Mouse (Mus musculus) subcutaneous adipose tissue, adult 2 months (tissue): ENCODE data around the gene Tsc1. TPM values are rescaled to one million over a fixed set of nuclear protein-coding genes. Genes with fewer than 3 reads are reported as not detected.

Experiments used
- polyA plus RNA-seq: library from polyadenylated mRNA; depleted of rRNA; stranded (reverse); fragments of >200 nt; gene quantifications from 2 replicates; pipeline ENCODE4 v1.2.3, GENCODE M21; 2012; ENCODE audit warnings: low replicate concordance; rRNA removed

The Tsc1 gene
- polyA plus RNA-seq, result 13.5 and 19.2 TPM in 2 replicates

GRCm38 (mm10) chr2:28640461-28641424 is at the start of gene Tsc1:
Gene Tsc1, plus strand, starts transcription at chr2:28641228.

GRCm38 (mm10) chr2:28621664-28622171 is 19.3 kb upstream of the Tsc1 start, which contains the start of gene Gfi1b:
Gene Gfi1b, minus strand, starts transcription at chr2:28621982.

DNA sequence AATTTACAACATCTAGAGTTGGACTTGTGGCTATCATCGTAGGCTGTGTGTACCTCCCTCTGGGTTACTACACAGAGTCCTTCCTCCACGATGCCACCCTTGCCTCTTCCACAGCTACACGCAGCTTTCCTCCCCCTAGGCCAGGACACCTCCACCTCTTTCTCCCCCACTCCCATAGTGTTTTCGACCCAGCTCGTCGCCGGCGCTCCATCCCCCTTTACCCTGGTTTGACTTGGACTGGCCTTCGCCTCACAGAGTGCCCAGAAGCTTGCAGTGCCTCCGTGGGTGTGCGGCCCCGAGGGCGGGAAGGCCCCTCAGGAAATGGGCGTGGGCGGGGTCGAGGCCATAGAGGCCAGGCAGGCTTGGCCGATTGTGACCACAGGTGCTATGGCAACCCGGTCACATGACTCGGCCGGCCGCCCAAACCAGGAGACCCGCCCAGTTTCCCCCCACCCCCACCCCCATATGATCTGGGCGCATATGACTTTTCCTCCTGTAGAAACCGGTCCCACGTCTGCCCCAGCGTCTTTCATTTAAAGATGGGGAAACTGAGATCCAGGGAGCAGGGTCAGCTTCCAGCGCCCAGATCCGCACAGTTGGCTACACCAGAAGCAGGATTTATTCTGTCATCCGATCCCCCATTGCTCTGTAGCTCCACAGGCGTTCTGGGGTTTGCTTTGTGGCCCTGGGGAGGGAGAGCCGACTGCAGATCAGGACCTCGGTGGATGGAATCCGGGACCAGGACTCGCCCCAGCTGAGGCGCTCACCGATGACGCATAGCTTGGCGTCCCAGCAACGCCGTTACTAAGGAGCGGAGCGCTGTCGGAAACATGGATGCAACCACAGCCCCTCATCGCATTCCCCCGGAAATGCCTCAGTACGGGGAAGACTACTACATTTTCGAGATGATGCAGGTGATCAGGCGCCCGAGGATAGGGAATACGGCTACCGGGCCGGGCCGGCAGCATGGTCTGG is 58.6 kb downstream of the Tsc1 start, which contains the start of the genes Spaca9 and Ak8:
Gene Spaca9 (minus strand): TSS at position 367 of the 975 bp plus-strand sequence.
Gene Ak8 (plus strand): TSS at position 804 of the 975 bp plus-strand sequence.

Other genes starting within 250 kb of the Tsc1 start
- gene Ppp1r26, start 194.4 kb upstream of the Tsc1 start, polyA plus RNA-seq, result 0.77 and 7.0 TPM in 2 replicates
- 0.27 and 0.39 TPM in 2 replicates for gene 1700007K13Rik, start 174.9 kb upstream of the Tsc1 start, polyA plus RNA-seq
- gene Mrps2, start 173.2 kb upstream of the Tsc1 start, polyA plus RNA-seq, result 47.9 and 57.4 TPM in 2 replicates
- 9.6 and 15.0 TPM in 2 replicates for gene Gbgt1, start 144.3 kb upstream of the Tsc1 start, polyA plus RNA-seq
- gene Gm10134, start 135.1 kb upstream of the Tsc1 start, polyA plus RNA-seq, result 0.76 and 1.2 TPM in 2 replicates
- 82.9 and 95.7 TPM in 2 replicates for gene Ralgds, start 128.1 kb upstream of the Tsc1 start, polyA plus RNA-seq
- 0.06 TPM in 2 replicates for gene Cel, start 77.8 kb upstream of the Tsc1 start, polyA plus RNA-seq
- 18.0 and 34.6 TPM in 2 replicates for gene Gtf3c5, start 57.5 kb upstream of the Tsc1 start, polyA plus RNA-seq
- gene Gfi1b, start 19.2 kb upstream of the Tsc1 start, polyA plus RNA-seq, result 0.86 and 0.93 TPM in 2 replicates
- 1.4 and 2.1 TPM in 2 replicates for gene Spaca9, start 58.5 kb downstream of the Tsc1 start, polyA plus RNA-seq
- gene Ak8, start 58.9 kb downstream of the Tsc1 start, polyA plus RNA-seq, result 0.53 and 0.72 TPM in 2 replicates
- 5.4 and 17.4 TPM in 2 replicates for gene Gtf3c4, start 199.1 kb downstream of the Tsc1 start, polyA plus RNA-seq
- gene Ddx31, start 199.2 kb downstream of the Tsc1 start, polyA plus RNA-seq, result 3.0 and 7.0 TPM in 2 replicates